Mouse (Mus musculus) hindbrain, postnatal 0 days (tissue): Measurements from ENCODE around the gene Akp3. TPM values are rescaled to one million over a fixed set of nuclear protein-coding genes. Genes with fewer than 3 reads are reported as not detected.
A peak's percentile ranks its signal among the peaks of the same experiment; 100 is the strongest.

Experiments
- ATAC-seq: fragments of 200-750 bp; cut with Nextera tagmentation; 2 replicates; pipeline ENCODE4 v1.8.0; 2017; ENCODE audit warnings: mild to moderate bottlenecking, moderate TSS enrichment, moderate library complexity
- DNase-seq: peaks from one replicate; pipeline ENCODE4 v3.0.0-alpha.2; 2015; ENCODE audit warnings: low spot score
- H3K27ac ChIP-seq: fragments of 300-500 bp; sonication (generic); 2 replicates; pipeline ENCODE4 v1.5.1; 2014; ENCODE audit warnings: mild to moderate bottlenecking
- H3K27me3 ChIP-seq: fragments of 300-500 bp; sonication (generic); 2 replicates; pipeline ENCODE4 v1.6.1; 2014; ENCODE audit warnings: low read length, mixed read lengths; ENCODE audit not compliant: insufficient read depth
- H3K36me3 ChIP-seq: fragments of 300-500 bp; sonication (generic); 2 replicates; pipeline ENCODE4 v1.6.1; 2014; ENCODE audit warnings: low read length, mixed read lengths; ENCODE audit not compliant: insufficient read depth
- H3K4me1 ChIP-seq: fragments of 300-500 bp; sonication (generic); 2 replicates; pipeline ENCODE4 v1.6.1; 2014; ENCODE audit warnings: antibody characterized with exemption, low read length, mixed read lengths; ENCODE audit not compliant: insufficient read depth
- H3K4me2 ChIP-seq: fragments of 300-500 bp; sonication (generic); 2 replicates; pipeline ENCODE4 v1.6.1; 2014; ENCODE audit warnings: low read depth, mild to moderate bottlenecking, low read length, moderate library complexity, mixed read lengths
- H3K4me3 ChIP-seq: fragments of 300-500 bp; sonication (generic); 2 replicates; pipeline ENCODE4 v1.5.1; 2014; ENCODE audit warnings: low read length
- H3K9ac ChIP-seq: fragments of 300-500 bp; sonication (generic); replicated peaks from 2 replicates; pipeline ENCODE4 v1.6.1; 2014; ENCODE audit warnings: mild to moderate bottlenecking, low read length, moderate library complexity, mixed read lengths
- H3K9me3 ChIP-seq: fragments of 300-500 bp; sonication (generic); 2 replicates; pipeline ENCODE4 v1.6.1; 2016; ENCODE audit warnings: low read length, mixed read lengths
- CTCF ChIP-seq: IDR thresholded peaks from 2 replicates; pipeline ENCODE4 v1.5.1; 2016; ENCODE audit warnings: antibody characterized with exemption, control low read depth, low read depth
- WGBS: fragments of 180-500 bp; shearing (Covaris S2); extraction: QIAGEN DNeasy Blood & Tissue Kit; methylation state at CpG from one replicate; pipeline ENCODE4 v1.1.7; 2014; 5-methylcytosine and 5-hydroxymethylcytosine counted together
- polyA plus RNA-seq: library from polyadenylated mRNA; unstranded; fragments of >200 nt; fragmentation: Nextera tagmentation; extraction: Ambion mirVana; gene quantifications from 2 replicates; pipeline ENCODE4 v1.2.1, GENCODE M21; 2015
- total RNA-seq: library from RNA; depleted of rRNA; stranded (reverse); fragments of >200 nt; gene quantifications from 2 replicates; pipeline ENCODE4 v1.2.3, GENCODE M21; 2014; rRNA removed

Akp3 gene
- total and polyA plus RNA-seq, 2 experiments from 2014 or later: not detected

DNA sequence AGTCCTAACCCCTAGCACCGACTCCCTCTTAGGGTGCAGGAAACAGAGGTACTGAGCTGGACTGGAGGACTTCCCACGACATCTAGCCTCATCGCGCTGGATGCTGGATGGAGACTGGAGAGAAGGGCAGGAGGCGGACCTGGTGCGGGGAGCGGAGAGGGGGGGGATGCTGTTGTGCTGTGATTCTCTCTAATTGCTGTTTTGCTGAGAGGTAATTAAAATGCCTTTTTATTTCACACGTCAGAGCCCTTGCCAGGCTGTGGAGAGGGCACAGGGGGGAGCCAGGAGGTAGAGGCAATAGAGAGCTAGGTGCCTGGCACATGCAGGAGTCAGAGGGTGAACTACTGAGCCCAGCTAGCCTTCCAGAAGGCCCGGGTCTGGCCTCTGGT is 40.0 kb downstream of the Akp3 start:
- no peak for TF ChIP-seq CTCF
- H3K4me2 ChIP-seq: no peak overlapping the region
- H3K27ac ChIP-seq: no peak overlapping the region
- H3K9ac ChIP-seq: no peak overlapping the region
- no peaks in the 10 kb centered on the region for H3K27me3 ChIP-seq
- no peaks in the 10 kb centered on the region for H3K4me1 ChIP-seq
- no peaks in the 10 kb centered on the region for H3K36me3 ChIP-seq
- WGBS: 42% methylated on average over 9 of the region's 9 CpGs
- DNase-seq (no peak), ATAC-seq (peak; percentile 19; the same call in 1 of the 2 replicates)
- H3K9me3 ChIP-seq: no peaks in the 10 kb centered on the region
- H3K4me3 ChIP-seq: no peak overlapping the region

DNA sequence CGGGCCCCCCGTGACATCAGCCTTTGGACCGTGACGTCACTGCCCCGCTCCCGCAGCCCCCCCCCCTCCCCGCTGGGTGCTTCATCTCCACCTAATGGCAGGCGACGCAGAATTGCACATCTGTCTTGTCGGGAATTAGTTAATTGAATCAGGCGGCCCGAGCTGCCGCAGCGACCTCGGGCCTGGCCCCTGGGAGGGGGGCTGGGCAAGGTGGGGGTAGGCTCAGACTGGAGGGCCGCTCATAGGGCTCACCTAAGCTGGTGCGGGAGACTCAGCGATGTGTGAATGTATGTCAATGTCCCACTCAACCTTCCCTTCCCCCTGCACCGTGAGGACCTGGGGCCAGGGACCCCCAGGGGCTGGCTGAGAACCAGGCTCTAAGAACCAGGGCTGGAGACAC is 45.7 kb downstream of the Akp3 start:
- Histone ChIP-seq H3K27ac (no peak overlapping the region), H3K9ac (no peak overlapping the region), H3K27me3 (0 out of 2 replicates have a peak, but pooled peaks cover 4% of the 10 kb centered on the region), H3K9me3 (no peaks in the 10 kb centered on the region), H3K4me3 (no peak overlapping the region), H3K4me1 (no peaks in the 10 kb centered on the region), H3K36me3 (no peaks in the 10 kb centered on the region), H3K4me2 (0 out of 2 replicates have a peak overlapping the region, but pooled peaks have one; percentile 18)
- peak; percentile 27 for DNase-seq
- ATAC-seq: peak; percentile 43
- TF ChIP-seq CTCF: no peak
- WGBS: 8% methylated on average over 17 of the region's 19 CpGs

DNA sequence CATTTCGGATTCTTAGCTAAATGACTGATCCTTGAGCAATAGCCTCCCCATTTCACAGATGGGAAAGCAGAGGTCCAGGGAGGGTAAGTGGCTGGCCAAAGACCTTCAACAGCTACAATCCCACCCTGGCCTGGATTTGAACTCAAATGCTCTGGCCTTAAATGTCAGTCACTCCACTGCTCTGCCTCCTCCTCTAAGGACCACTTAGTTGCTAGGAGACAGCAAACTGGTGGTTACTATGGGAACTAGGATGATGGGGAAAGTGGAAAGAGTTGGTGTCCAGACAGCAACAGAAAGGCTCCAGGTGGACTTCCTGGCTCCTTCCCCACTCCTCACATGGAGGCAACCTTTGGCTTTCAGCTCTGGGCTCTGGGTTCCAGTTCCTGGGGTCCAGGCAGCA is 46.5 kb downstream of the Akp3 start:
- no peak for TF ChIP-seq CTCF

DNA sequence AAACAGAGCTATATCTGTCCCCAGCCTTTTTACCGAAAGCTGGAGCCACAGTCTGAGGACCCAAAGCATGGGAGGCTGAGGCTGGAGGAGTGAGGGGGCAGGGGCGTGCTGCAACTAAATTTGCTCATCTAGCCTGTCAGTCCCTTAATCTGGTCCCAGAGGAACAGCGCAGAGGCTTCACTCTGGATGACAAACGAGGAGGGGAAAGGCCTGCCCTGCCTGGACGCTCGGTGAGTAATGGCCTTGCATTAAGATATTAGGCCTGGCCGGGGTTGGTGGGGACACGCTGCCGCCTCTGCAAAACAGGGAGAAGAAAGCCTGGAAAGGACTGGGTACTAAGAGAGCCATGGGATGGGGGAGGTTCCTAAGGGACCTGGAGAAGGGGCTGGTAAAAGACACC is 47.5 kb downstream of the Akp3 start:
- Histone ChIP-seq H3K4me1 (peaks cover 5% of the 10 kb centered on the region), H3K9me3 (no peaks in the 10 kb centered on the region), H3K36me3 (no peaks in the 10 kb centered on the region), H3K4me3 (no peak overlapping the region), H3K9ac (no peak overlapping the region), H3K4me2 (no peak overlapping the region), H3K27me3 (0 out of 2 replicates have a peak, but pooled peaks cover 4% of the 10 kb centered on the region), H3K27ac (no peak overlapping the region)
- no peak for TF ChIP-seq CTCF
- no peak for ATAC-seq
- 53% methylated on average over 9 of the region's 9 CpGs for WGBS
- no peak for DNase-seq

More for the DNA sequence above, 46.5 kb downstream of the Akp3 start:
- Histone ChIP-seq H3K9me3 (no peaks in the 10 kb centered on the region), H3K9ac (no peak overlapping the region), H3K27ac (no peak overlapping the region), H3K4me3 (no peak overlapping the region), H3K27me3 (0 out of 2 replicates have a peak, but pooled peaks cover 4% of the 10 kb centered on the region), H3K4me1 (peaks cover 5% of the 10 kb centered on the region), H3K4me2 (no peak overlapping the region), H3K36me3 (no peaks in the 10 kb centered on the region)
- 87% methylated on average over 1 of the region's 1 CpGs for WGBS
- DNase-seq (peak; percentile 63), ATAC-seq (no peak)

DNA sequence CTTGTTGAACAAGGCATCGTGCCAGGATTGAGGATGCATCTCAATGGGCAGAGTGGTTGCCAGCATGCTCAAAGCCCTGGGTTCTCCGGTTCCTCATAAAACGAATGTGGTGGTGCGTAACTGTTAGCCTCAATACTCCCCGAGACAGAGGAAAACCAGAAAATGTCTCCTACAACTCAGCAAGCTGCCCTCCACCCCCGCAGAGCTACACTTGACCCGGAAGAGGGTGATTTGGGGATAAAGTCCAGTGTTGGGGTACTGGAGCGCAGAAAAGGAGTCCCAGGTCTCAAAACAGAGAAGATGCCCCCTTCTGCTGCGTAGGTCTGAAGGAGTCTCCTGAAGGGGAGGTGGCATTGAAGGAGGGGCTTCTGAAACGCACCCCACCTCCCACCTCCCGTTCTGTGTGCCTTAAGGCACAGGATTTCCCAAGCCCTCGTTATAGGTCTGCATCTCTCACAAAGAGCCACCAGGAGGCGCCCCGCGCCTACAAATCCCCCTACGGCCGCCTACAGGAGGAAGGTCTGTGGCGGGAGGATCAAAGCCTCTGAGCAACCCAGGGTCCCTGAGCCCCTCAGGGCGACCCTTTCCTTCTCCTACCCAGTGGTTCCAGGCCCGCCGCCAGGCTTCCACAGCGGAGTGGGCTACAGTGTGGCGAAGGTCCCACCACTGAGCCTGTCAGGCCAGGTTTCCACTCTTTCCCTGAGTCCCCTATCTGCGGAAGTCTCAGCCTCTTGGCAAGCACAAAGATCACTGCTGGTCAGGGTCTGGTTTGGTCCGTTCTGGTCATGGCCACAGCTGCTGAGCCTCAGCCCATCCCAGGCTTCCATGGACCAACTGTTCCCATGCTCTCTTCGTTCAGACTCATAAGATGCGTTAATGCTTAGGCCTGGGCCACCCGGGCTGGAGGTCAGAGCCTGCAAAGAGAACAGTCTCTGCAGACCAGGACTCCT is 49.5 kb downstream of the Akp3 start:
- WGBS: 24% methylated on average over 28 of the region's 28 CpGs
- Histone ChIP-seq H3K9me3 (no peaks in the 10 kb centered on the region), H3K36me3 (no peaks in the 10 kb centered on the region), H3K4me3 (no peak overlapping the region), H3K27ac (no peak overlapping the region), H3K27me3 (0 out of 2 replicates have a peak, but pooled peaks cover 4% of the 10 kb centered on the region), H3K9ac (no peak overlapping the region), H3K4me2 (0 out of 2 replicates have a peak overlapping the region, but pooled peaks have one; percentile 16), H3K4me1 (peaks cover 5% of the 10 kb centered on the region)
- ATAC-seq (peak; percentile 36; the same call in 1 of the 2 replicates), DNase-seq (peak; percentile 81)
- TF ChIP-seq CTCF: peak; percentile 72

DNA sequence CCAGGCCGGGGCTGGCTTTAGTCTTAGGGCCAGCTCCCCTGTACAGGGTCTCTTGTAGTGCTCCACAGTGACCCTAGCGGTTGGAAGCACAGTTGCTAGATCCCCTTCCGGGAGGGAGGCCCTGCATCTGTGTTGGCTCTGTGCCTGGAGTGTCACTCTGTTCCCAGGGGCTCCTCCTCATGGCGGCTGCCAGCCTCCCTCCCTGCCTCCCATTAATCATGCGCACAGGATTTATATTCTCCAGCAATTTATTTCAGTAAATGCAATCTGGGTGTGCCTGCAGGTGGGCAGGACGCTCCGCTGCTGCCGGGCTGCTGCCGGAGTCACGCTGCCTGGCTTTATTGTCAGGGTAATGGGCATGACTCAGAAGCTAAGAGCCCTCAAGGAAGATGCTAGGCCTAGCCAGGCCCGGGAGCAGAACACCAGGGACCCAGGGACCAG is 51.1 kb downstream of the Akp3 start:
- no peak overlapping the region for H3K4me3 ChIP-seq
- TF ChIP-seq CTCF: peak; percentile 67
- no peaks in the 10 kb centered on the region for H3K9me3 ChIP-seq
- no peaks in the 10 kb centered on the region for H3K36me3 ChIP-seq
- DNase-seq (peak; percentile 87), ATAC-seq (peak; percentile 76)
- no peak overlapping the region for H3K27ac ChIP-seq
- H3K27me3 ChIP-seq: 0 out of 2 replicates have a peak, but pooled peaks cover 4% of the 10 kb centered on the region
- no peak overlapping the region for H3K9ac ChIP-seq
- H3K4me2 ChIP-seq: no peak overlapping the region
- 8% methylated on average over 11 of the region's 11 CpGs for WGBS
- H3K4me1 ChIP-seq: peaks cover 5% of the 10 kb centered on the region

Other genes starting within 250 kb of the Akp3 start
- gene Alppl2, start 35.0 kb upstream of the Akp3 start, total RNA-seq: not detected in 2 replicates
- gene Alppl2, start 35.0 kb upstream of the Akp3 start, polyA plus RNA-seq: not detected in 2 replicates
- not detected in 2 replicates for gene Alpi, start 23.4 kb upstream of the Akp3 start, total RNA-seq
- not detected in 2 replicates for gene Alpi, start 23.4 kb upstream of the Akp3 start, polyA plus RNA-seq
- 45.6 and 50.0 TPM in 2 replicates for gene Ecel1, start 31.5 kb downstream of the Akp3 start, total RNA-seq
- 35.6 and 36.2 TPM in 2 replicates for gene Ecel1, start 31.5 kb downstream of the Akp3 start, polyA plus RNA-seq
- gene Prss56, start 58.3 kb downstream of the Akp3 start, total RNA-seq: 0.29 and 0.31 TPM in 2 replicates
- 0.46 and 0.47 TPM in 2 replicates for gene Prss56, start 58.3 kb downstream of the Akp3 start, polyA plus RNA-seq
- not detected in 2 replicates for gene Chrnd, start 65.6 kb downstream of the Akp3 start, total RNA-seq
- gene Chrnd, start 65.6 kb downstream of the Akp3 start, polyA plus RNA-seq: not detected in 2 replicates
- gene Chrng, start 79.7 kb downstream of the Akp3 start, total RNA-seq: 0.22 TPM in 1 of 2 replicates, not detected in the other
- 0.06 TPM in 1 of 2 replicates, not detected in the other for gene Chrng, start 79.7 kb downstream of the Akp3 start, polyA plus RNA-seq
- gene Eif4e2, start 88.9 kb downstream of the Akp3 start, total RNA-seq: 60.4 and 68.1 TPM in 2 replicates
- 99.7 and 103 TPM in 2 replicates for gene Eif4e2, start 88.9 kb downstream of the Akp3 start, polyA plus RNA-seq
- 12.4 and 13.0 TPM in 2 replicates for gene Efhd1, start 139.4 kb downstream of the Akp3 start, total RNA-seq
- 6.4 and 7.8 TPM in 2 replicates for gene Efhd1, start 139.4 kb downstream of the Akp3 start, polyA plus RNA-seq
- gene Gigyf2, start 202.0 kb downstream of the Akp3 start, total RNA-seq: 56.8 and 58.1 TPM in 2 replicates
- gene Gigyf2, start 202.0 kb downstream of the Akp3 start, polyA plus RNA-seq: 51.3 and 51.9 TPM in 2 replicates